Mouse (Mus musculus) hindbrain, embryonic 11.5 days (tissue): ENCODE results near the gene Mcts2. TPM values are rescaled to one million over a fixed set of nuclear protein-coding genes. Genes with fewer than 3 reads are reported as not detected.
"Not testable (repeated sequence)": the region's sequence is repeated elsewhere in the genome, so short reads cannot be mapped to it uniquely, and the experiment has no call there.

Source experiments
- ATAC-seq: fragments of 200-750 bp; cut with Nextera tagmentation; 2 replicates; pipeline ENCODE4 v1.8.0; 2017; ENCODE audit warnings: mild to moderate bottlenecking, moderate TSS enrichment, moderate library complexity; ENCODE audit not compliant: low FRiP score
- DNase-seq: peaks from one replicate; pipeline ENCODE4 v3.0.0-alpha.2; 2015; ENCODE audit warnings: low spot score
- H3K27ac ChIP-seq: fragments of 300-500 bp; sonication (generic); 2 replicates; pipeline ENCODE4 v1.5.1; 2014; ENCODE audit warnings: mild to moderate bottlenecking, low read depth, low read length
- H3K27me3 ChIP-seq: fragments of 300-500 bp; sonication (generic); 2 replicates; pipeline ENCODE4 v1.6.1; 2014; ENCODE audit warnings: mild to moderate bottlenecking, low read length, moderate library complexity, mixed read lengths; ENCODE audit not compliant: control insufficient read depth, insufficient read depth
- H3K36me3 ChIP-seq: fragments of 300-500 bp; sonication (generic); 2 replicates; pipeline ENCODE4 v1.6.1; 2014; ENCODE audit warnings: mild to moderate bottlenecking, low read length, moderate library complexity, mixed read lengths; ENCODE audit not compliant: control insufficient read depth, insufficient read depth
- H3K4me1 ChIP-seq: fragments of 300-500 bp; sonication (generic); replicated peaks from 2 replicates; pipeline ENCODE4 v1.6.1; 2014; ENCODE audit warnings: low read length, mixed read lengths; ENCODE audit not compliant: control insufficient read depth, insufficient read depth
- H3K4me2 ChIP-seq: fragments of 300-500 bp; sonication (generic); replicated peaks from 2 replicates; pipeline ENCODE4 v1.6.1; 2014; ENCODE audit warnings: mild to moderate bottlenecking, low read depth, low read length
- H3K4me3 ChIP-seq: fragments of 300-500 bp; sonication (generic); 2 replicates; pipeline ENCODE4 v1.5.1; 2014; ENCODE audit warnings: low read depth, low read length
- H3K9ac ChIP-seq: fragments of 300-500 bp; sonication (generic); 2 replicates; pipeline ENCODE4 v1.6.1; 2014; ENCODE audit warnings: low read depth, low read length
- H3K9me3 ChIP-seq: fragments of 300-500 bp; sonication (generic); 2 replicates; pipeline ENCODE4 v1.6.1; 2016; ENCODE audit warnings: low read length; ENCODE audit not compliant: control insufficient read depth
- WGBS: fragments of 180-500 bp; shearing (Covaris S2); extraction: QIAGEN DNeasy Blood & Tissue Kit; methylation state at CpG from one replicate; pipeline ENCODE4 v1.1.7; 2014; 5-methylcytosine and 5-hydroxymethylcytosine counted together
- polyA plus RNA-seq: library from polyadenylated mRNA; unstranded; fragments of >200 nt; fragmentation: Nextera tagmentation; extraction: Ambion mirVana; gene quantifications from 2 replicates; pipeline ENCODE4 v1.2.1, GENCODE M21; 2014

Gene Mcts2
- polyA plus RNA-seq, 1 experiment from 2014 or later = 48.5 TPM

DNA sequence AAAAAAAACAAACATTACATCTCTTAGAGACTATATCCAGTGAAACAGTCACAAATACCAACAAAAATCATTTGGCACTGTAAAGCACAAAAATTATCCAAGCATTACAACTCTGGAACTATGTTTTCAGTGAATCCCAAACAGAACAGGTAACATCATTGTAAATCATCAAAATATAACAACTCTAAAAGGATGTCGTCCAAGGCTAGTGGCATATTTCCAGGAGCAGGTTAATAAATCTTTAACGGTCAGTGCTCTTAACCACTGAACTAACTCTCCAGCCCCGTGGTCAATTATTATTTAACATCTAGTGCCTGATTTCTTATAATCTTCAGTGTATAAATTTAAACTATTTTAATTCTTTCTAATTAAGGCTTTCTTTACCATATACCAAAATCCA is 20.6 kb upstream of the Mcts2 start:
- not testable (repeated sequence) for H3K4me2 ChIP-seq, H3K9ac ChIP-seq, H3K4me1 ChIP-seq, H3K9me3 ChIP-seq, DNase-seq, H3K27ac ChIP-seq, ATAC-seq, H3K36me3 ChIP-seq, H3K4me3 ChIP-seq, H3K27me3 ChIP-seq
- WGBS = 77% methylated on average over 3 of the region's 3 CpGs

- peak within 1 kb of the TSS; percentile 93 for H3K9ac ChIP-seq
- peaks cover 10% of the 10 kb centered on the region for H3K4me1 ChIP-seq
- peak; percentile 83 for ATAC-seq
- H3K9me3 ChIP-seq = no peaks in the 10 kb centered on the region
- no peaks in the 10 kb centered on the region for H3K27me3 ChIP-seq
- peak within 1 kb of the TSS; percentile 76 for H3K4me2 ChIP-seq
- H3K4me3 ChIP-seq = peak within 1 kb of the TSS; percentile 90
- DNase-seq = peak; percentile 98
- no peaks in the 10 kb centered on the region for H3K36me3 ChIP-seq
- WGBS = under 1% methylated on average over 34 of the region's 35 CpGs
- H3K27ac ChIP-seq = peak within 1 kb of the TSS; percentile 92
Observed at GRCm38 (mm10) chr2:152669256-152669638, 17.6 kb upstream of the Mcts2 start, which contains the start of gene H13. Gene H13 (plus strand): TSS chr2:152669461.

DNA sequence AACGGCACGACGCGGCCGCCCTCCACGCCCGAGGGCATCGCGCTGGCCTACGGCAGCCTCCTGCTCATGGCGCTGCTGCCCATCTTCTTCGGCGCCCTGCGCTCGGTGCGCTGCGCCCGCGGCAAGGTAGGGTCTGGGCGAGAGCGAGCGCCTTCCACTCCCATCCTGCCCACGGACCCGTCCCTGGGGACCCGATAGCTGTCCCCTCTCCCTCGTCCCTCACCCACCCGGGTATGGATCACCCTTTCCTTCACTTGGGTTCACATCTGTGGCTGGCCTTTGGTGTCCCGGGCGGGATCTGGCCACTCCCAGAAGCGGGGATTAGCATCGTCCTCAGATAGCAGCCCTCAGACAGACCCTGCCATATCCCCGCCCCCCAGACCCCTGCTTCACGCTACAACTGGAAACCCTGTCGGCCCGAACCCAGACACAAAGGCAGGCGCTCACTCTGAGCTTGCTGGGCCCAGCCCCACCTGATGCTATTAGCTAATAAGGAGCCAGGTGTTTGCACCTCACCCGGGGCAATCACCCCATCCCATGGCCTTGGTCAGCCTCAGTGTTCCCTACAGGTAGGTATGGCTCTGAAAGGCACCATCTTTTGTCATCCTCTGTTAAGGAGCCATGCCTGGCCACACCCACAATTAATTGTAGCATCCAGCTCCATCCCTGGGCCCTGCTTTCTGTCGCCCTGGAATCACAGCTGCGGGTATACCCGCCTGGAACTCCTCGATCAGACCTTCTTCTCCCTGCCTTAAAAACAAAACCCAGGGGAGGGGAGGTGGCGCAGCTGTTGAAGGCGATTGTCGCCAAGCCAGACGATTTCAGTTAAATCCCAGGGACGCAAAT is 17.0 kb upstream of the Mcts2 start:
- Histone ChIP-seq H3K36me3 (no peaks in the 10 kb centered on the region), H3K4me2 (peak overlapping the region; percentile 76), H3K9me3 (no peaks in the 10 kb centered on the region), H3K4me3 (peak overlapping the region; percentile 90), H3K27ac (peak overlapping the region; percentile 92), H3K4me1 (peaks cover 10% of the 10 kb centered on the region), H3K27me3 (no peaks in the 10 kb centered on the region), H3K9ac (peak overlapping the region; percentile 93)
- peak; percentile 80 for ATAC-seq
- WGBS = 1% methylated on average over 44 of the region's 46 CpGs
- peak; percentile 72 for DNase-seq

- peak; percentile 38 for DNase-seq
- Histone ChIP-seq H3K27ac (0 out of 2 replicates have a peak overlapping the region, but pooled peaks have one; percentile 1), H3K4me1 (peaks cover 10% of the 10 kb centered on the region), H3K4me3 (peak overlapping the region; percentile 90), H3K27me3 (no peaks in the 10 kb centered on the region), H3K9me3 (no peaks in the 10 kb centered on the region), H3K9ac (peak overlapping the region; percentile 93), H3K4me2 (peak overlapping the region; percentile 76), H3K36me3 (no peaks in the 10 kb centered on the region)
- 59% methylated on average over 9 of the region's 9 CpGs for WGBS
- no peak; the same call in 1 of the 2 replicates for ATAC-seq
Observed at GRCm38 (mm10) chr2:152670983-152671641, 15.7 kb upstream of the Mcts2 start.

GRCm38 (mm10) chr2:152671642-152671999 is 15.2 kb upstream of the Mcts2 start:
- H3K4me3 ChIP-seq = peak overlapping the region; percentile 90
- peak; percentile 54 for DNase-seq
- no peak; the same call in 1 of the 2 replicates for ATAC-seq
- peak overlapping the region; percentile 76 for H3K4me2 ChIP-seq
- WGBS = 48% methylated on average over 5 of the region's 5 CpGs
- peaks cover 10% of the 10 kb centered on the region for H3K4me1 ChIP-seq
- 0 out of 2 replicates have a peak overlapping the region, but pooled peaks have one; percentile 1 for H3K27ac ChIP-seq
- H3K36me3 ChIP-seq = no peaks in the 10 kb centered on the region
- no peaks in the 10 kb centered on the region for H3K9me3 ChIP-seq
- no peaks in the 10 kb centered on the region for H3K27me3 ChIP-seq
- H3K9ac ChIP-seq = peak overlapping the region; percentile 93; the same call in 1 of the 2 replicates

- DNase-seq (no peak), ATAC-seq (no peak)
- Histone ChIP-seq H3K9me3 (no peaks in the 10 kb centered on the region), H3K27me3 (no peaks in the 10 kb centered on the region), H3K4me3 (peak overlapping the region; percentile 90; the same call in 1 of the 2 replicates), H3K27ac (no peak overlapping the region), H3K36me3 (no peaks in the 10 kb centered on the region), H3K4me2 (peak overlapping the region; percentile 76), H3K9ac (peak overlapping the region; percentile 51; the same call in 1 of the 2 replicates), H3K4me1 (peaks cover 10% of the 10 kb centered on the region)
- 73% methylated on average over 12 of the region's 12 CpGs for WGBS
Observed at GRCm38 (mm10) chr2:152672166-152672565, 14.7 kb upstream of the Mcts2 start.

- Histone ChIP-seq H3K27me3 (no peaks in the 10 kb centered on the region), H3K4me3 (no peak overlapping the region), H3K36me3 (peaks cover 3% of the 10 kb centered on the region; the same call in 1 of the 2 replicates), H3K4me1 (peaks cover 10% of the 10 kb centered on the region), H3K9ac (no peak overlapping the region), H3K4me2 (no peak overlapping the region), H3K27ac (no peak overlapping the region), H3K9me3 (no peaks in the 10 kb centered on the region)
- WGBS = 89% methylated on average over 11 of the region's 11 CpGs
- no peak for DNase-seq
- no peak for ATAC-seq
Observed at GRCm38 (mm10) chr2:152674148-152674547, 12.7 kb upstream of the Mcts2 start.

DNA sequence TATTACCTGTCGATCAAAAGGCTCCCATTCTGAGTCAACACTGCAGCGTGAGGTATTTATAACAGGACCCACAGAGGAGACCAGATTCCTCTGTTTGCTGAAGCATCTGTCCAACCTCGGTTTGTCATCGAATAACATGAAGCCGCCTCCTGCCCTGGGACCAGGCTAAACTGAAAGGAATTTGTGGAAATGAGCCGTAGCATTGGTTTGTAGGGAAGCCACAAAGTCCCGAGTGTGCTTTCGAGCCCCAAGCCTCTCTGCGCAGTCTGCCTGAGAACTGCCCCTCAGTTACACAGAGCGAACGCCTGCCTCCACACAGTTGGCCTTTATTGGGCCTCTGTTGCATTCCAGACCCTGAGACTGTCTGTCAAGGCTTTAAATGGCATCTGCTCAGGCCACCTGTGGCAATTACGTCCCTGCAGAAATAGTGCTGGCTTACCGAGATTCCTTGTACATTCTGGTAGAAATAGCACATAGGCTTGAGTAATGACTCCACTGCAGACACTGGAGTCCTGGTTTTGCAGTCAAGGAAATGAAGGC is 11.5 kb upstream of the Mcts2 start:
- Histone ChIP-seq H3K4me1 (peaks cover 10% of the 10 kb centered on the region), H3K27me3 (no peaks in the 10 kb centered on the region), H3K27ac (no peak overlapping the region), H3K36me3 (peaks cover 3% of the 10 kb centered on the region; the same call in 1 of the 2 replicates), H3K4me3 (no peak overlapping the region), H3K4me2 (no peak overlapping the region), H3K9ac (no peak overlapping the region), H3K9me3 (no peaks in the 10 kb centered on the region)
- WGBS = 92% methylated on average over 13 of the region's 13 CpGs
- DNase-seq (no peak), ATAC-seq (no peak)
